Mouse (Mus musculus): ENCODE measurements around the gene Fam13a.

The Fam13a gene

GRCm38 (mm10) chr6:58882271-58882670 is 142.1 kb downstream of the Fam13a start:
- in situ Hi-C loops (cut with MseI, MboI), result no loop called here

All from mouse trophoblast stem cell (cell line).